Mouse (Mus musculus): Measurements from ENCODE around the gene Rbbp4.
A peak's percentile ranks its signal among the peaks of the same experiment; 100 is the strongest.
"Not testable (repeated sequence)": the region's sequence is repeated elsewhere in the genome, so short reads cannot be mapped to it uniquely, and the experiment has no call there.

The Rbbp4 gene

DNA sequence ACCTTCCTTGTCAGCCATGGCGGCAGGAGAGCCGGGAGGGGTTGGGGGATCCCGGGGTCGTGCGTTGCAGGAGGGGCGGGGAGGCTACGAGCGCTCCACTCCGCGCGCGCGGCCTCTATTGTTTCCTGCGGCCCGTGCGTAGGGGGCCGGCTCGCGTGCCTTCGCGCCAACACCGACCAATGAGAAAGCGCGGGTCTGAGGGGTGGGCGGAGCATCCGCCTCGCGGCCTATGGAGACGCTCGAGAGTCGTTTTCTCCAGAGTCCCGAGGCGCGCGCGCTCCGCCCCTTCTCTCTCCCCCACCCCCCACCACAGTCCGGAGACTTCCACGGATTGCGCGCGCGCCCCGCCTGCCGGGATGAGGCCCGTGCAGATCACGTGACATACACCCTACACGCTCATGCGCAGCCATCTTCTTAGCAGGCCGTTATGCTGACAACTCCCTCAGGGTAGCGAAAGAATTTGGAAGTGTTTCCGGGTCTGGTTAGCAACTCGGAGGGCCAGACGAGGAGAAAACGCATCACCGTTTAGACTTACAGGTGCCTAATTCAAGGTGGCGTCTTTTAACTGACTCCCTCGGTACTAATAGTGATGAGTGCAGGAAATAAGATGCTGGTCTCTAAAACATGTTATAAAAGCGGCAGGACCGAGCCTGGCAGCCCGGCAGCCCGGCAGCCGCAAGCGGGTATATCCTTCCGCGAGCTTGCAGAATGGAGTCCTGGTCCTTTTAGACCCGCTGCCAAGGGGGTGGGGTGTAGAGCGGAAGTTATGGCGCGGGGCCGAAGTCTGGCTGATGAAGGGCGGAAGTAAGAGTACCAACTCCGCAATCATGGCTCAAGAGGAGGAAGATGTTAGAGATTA is at the start of gene Rbbp4, which contains the start of gene Zbtb8os:
Rbbp4 (minus strand) TSS at position 155 of the 859 bp plus-strand sequence.
Zbtb8os (plus strand) TSS at position 480 of the 859 bp plus-strand sequence.
- peak; percentile 97 for DNase-seq (ENCODE audit: low spot score)

DNA sequence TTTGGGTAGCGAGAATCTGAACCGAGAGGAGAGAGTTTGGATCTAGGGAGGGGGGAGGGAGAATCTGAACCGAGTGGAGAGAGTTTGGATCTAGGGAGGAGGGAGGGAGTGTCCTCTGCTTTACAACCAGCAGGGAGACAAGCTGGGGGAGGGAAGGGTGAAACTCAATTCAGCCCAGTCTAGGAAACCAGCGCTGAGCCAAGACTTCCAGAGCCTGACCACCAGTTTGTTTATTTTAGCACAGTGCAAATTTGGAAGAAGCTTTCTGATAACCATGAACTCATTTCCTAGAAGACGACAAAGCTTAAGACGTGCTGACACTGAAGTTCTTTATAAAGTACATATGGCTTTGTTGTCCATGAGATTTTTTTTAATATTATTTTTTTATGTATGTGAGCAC is 49.3 kb upstream of the Rbbp4 start:
- no peak for DNase-seq (ENCODE audit: low spot score)

DNA sequence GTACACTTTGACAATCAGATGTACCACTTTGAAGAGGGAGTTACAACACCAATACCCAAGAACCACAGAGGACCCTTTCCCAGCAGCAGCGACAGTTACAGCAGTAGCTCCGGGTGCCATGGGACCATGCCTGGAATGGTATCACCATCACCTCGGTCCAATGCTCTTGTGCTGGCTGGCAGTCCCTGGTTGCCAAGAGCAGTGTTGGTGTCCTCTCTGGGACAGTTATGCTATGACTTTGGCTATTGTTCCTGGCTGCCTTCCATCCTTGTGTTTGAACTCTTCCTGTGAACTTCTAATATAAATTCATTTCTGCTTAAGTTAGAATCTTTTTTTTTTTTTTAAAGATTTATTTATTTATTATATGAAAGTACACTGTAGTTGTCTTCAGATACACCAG is 48.4 kb upstream of the Rbbp4 start:
- DNase-seq (ENCODE audit: low spot score) = no peak

DNA sequence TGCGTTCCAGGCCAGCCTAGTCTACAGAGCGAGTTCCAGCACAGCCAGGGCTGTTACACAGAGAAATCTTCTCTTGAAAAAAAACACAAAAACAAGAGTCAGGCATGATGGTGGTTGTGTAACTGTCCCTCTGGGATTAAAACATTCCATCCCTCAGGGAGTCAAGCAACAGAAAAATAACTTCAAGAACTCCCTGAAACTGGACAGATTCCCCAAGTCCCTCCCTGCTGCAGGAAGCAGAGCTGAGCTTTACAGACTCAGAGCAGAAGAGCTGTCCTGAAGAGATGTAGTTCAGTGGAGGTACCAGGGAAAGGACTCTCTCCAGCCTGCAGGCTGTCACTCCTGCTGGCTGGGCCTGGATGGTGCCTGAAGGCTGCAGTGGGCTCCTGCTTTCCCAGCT is 47.3 kb upstream of the Rbbp4 start:
- no peak for DNase-seq (ENCODE audit: low spot score)

DNA sequence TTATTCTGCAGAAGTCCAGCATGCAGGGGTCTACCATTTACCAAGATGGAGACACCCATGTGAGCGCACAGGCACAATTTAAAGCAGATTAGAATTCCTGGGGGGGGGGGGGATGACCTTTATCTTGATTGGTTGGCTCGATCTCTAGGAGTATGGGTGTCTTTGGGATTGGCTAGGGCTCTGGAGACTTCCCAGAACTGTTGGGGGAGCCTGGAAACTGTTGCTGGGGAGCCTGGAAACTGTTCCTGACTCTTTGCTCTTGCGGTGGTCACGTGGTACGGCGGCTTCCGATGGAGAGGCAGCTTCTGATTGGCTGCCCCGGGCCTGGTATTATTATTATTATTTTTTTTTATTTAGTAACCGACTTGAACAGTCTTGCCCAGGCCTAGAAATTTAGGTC is 46.9 kb upstream of the Rbbp4 start:
- DNase-seq (ENCODE audit: low spot score) = no peak

DNA sequence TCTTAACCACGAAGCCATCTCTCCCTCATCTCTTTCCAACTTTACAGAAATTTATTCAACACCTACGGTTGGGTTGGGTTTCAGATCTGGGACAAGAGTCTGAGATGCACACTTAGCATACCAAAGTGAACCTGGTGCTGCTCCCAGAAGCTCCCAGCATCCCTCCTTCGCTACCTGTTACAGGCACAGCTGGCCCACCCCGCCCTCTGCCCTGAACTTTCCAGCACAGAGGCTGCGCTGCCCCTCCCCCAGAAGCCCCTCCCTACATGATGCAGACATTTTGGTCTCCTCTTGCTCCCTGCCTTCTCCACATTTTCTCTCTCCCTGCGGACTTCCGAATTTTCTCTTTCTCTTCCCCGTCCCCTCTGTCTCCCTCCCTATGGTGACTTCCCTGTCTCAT is 46.0 kb upstream of the Rbbp4 start:
- no peak for DNase-seq (ENCODE audit: low spot score)

DNA sequence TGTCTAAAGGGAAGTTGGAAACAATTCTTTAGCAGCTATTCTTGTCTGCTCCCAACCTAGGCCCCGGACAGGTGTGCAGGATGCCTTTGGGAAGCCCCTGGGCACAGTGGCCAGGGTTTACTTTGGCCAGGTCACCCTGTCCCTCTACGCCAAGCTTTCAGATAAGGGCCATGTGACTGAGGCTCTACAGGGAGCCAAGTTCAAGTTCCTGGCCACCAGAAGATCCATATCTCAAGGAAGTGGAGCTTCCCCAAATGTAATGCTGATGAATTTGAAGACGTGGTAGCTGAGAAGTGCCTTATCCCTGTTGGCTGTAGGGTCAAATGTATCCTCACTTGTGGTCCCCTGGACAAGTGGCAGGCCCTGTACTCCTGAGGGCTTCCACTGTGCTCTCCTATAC is 44.6 kb upstream of the Rbbp4 start:
- DNase-seq (ENCODE audit: low spot score) = no peak

DNA sequence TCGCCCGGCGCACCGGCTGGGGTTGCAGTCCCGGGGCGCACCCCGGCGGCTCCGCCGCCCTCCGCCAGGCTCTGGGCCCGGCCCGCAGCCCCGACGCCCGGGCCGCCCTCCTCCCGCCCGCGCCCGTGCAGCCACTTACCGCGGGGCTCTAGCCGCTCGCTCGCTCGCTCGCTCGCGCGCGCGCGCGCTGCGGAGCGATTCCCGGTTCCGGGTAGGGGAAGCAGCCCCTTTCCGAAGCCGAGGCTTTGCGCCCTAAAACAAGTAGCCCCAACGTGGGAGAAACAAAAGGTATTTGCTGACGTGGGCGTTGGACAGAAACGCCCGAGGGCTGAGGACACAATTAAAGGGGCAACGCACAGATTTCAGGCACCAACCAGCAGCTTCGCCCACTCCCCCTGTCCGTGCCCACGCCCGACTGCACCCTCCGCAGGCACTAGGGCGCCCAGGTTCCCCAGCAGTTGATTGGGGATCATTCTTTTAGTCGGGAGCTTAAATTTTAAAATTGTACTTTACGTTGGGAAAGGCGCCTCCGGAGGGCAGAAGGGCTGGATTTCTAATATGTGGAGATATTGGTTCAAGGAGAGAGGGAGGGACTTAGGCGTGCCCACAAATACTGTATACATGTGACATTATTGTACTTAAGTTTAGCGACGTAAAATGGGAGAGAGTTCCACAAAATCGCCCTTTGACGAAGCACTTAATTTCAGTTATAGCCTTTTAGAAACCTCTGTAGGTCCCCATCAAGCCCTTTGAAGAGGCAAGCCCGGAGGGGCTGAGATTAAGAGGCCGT is 42.6 kb upstream of the Rbbp4 start, which contains the start of gene Zbtb8a:
Zbtb8a (minus strand) TSS at position 516 of the 790 bp plus-strand sequence.
- peak; percentile 18 for DNase-seq (ENCODE audit: low spot score)

DNA sequence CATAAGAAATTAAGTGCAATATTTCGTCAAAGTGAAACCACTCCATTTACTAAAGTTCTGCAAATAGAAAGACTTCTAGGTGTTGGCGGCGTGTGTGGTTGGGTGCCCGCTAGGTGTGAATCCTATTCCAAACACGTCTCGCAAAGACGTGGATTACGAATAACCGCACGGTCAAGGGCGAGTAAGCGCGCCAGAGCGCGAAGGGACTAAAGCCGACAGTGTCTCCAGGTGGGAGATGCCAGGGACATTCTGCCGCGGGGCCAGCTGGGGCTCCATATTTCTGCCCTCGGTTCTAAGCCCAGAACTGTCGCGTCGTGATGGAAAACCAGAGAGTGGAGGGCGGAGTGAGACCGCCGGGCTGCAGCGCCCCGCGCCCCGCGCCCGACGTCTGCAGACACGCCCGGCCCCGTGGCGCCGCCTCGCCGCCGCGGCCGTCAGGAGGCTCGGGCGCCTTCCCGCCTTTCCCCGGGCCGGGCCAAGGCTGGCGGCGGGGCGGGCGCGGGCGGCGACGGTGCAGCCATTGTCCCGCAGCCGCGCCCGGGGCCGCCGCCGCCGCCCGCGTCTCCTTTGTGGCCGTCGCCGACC is 41.9 kb upstream of the Rbbp4 start:
- peak; percentile 15 for DNase-seq (ENCODE audit: low spot score)

DNA sequence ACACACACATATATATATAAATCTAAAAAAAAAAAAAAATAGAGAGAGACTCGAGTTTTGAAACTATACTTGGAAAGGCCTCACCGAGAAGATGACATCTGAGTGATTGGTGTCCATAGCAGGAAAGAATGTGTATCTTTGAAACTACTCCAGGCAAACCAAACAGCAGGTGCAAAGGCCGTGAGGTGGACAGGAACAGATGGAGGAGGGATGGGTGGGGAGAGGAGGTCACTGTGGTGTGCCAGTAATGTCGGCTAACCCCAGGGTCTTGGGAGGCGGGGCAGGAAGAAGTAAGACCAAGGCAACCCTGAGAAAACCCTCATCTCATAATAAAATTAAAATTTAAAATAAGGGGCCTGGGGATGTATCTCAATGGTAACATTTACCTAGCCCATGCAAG is 40.7 kb upstream of the Rbbp4 start:
- DNase-seq (ENCODE audit: low spot score) = no peak

DNA sequence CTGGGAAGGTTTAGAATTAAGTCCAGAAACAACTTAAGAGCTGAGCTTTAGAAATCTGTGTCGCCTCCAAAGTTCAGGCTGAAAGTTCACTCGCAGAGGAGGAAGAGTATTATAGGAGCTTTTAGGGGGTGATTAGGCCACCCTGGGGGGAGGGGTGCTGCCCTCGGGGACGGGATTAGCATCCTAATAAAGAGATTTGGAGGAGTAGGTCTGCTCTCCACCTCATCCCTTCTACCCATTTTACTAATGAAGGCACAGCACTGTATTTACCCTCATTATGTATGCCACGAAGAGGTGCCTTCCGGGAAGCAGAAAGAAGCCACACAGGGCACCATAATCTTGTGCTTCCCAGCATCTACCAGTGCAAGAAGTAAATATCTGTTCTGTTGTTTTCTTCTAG is 39.8 kb upstream of the Rbbp4 start:
- no peak for DNase-seq (ENCODE audit: low spot score)

DNA sequence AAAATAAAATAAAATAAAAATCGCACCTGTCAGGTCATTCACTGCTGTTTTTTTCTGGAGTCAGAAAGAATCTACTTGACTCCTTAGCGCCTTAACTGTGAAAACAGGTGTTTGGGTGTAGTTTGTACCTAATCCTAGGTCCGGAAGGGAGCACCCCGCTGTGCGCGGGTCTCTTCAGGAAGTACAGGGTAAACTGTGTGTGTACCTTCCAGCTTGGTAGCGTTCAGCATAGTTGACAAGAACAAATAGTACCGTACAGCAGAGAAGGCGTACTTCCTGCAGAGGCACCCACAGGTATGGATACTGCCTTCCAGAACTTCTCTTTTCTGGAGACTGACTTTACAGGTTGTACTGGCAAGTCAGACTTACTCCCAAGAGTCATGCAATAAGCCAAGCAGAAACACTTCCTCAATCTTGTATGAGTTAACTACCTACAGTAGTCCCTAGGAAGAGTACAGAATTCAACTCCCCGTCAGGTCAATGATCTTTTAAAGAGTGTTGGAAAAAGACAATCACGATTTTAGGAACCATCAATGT is 39.1 kb upstream of the Rbbp4 start:
- DNase-seq (ENCODE audit: low spot score) = no peak

DNA sequence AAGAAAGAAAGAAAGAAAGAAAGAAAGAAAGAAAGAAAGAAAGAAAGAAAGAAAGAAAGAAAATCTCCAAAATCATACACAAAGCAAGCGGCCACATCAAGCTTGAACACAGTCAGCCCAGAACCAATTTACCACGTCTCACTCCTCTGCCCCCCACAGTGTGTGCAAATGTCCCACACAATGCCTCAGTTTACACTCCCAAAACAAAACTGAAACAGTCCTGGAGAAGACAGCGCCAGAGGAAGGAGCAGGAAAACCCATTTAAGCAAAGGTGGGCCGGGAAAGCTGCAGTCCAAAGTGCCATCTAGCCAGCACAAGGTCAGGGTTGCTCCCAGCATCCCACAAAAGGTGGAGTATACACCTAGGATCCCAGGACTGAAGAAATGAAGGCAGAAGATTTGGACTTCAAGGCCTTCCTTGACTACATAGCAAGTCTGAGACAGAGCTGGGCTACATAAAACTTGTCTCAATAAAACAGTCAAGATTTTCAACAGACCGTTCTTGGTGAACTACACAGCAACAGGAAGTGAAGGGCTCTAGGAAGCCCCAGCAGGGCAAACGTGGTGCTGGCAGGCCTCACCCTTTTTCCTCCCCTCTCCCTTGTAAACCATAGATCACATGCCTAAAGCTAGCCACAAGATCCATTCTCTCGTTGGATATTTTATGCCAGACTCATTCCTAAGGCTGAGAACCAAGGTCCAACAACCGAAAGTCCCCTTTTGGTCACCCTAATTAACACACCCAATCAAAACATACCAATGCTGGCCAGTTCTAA is 38.2 kb upstream of the Rbbp4 start:
- no peak for DNase-seq (ENCODE audit: low spot score)

DNA sequence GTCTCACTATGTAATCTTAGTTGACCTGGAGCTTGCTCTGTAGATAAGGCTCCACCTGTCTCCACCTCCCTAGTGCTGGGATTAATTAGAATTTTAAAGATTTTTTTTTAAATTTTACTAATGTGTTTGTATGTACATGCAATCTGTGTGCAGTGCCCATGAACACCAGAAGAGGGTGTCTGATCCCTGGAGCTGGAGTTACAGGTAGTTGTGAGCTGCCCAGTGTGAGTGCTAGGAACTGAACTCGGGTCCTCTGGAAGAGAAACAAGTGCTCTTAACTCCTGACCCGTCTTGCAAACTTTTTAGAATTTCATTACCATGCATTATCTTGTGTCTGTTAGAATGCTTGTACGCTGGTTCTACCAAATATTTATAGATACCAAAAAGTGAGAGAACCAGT is 36.2 kb upstream of the Rbbp4 start:
- DNase-seq (ENCODE audit: low spot score) = no peak

DNA sequence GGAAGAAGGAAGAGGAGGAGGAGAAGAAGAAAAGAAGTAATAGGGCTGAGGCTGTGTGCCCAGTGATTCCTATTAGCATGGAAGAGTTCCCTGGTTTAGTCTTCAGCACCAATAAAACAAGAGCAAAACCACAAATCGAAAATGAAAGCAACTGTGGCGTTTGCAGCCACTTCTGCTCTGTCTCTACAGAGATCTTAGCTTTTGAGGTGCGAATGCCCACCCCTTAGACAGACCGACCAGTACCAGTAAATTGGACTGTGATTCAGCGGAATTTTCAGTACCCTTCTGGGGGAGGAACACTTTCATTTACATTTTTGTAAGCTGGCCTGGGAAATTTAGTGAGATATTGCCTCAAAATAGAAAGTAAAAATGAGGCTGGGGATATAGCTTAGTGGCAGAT is 30.1 kb upstream of the Rbbp4 start:
- no peak for DNase-seq (ENCODE audit: low spot score)

DNA sequence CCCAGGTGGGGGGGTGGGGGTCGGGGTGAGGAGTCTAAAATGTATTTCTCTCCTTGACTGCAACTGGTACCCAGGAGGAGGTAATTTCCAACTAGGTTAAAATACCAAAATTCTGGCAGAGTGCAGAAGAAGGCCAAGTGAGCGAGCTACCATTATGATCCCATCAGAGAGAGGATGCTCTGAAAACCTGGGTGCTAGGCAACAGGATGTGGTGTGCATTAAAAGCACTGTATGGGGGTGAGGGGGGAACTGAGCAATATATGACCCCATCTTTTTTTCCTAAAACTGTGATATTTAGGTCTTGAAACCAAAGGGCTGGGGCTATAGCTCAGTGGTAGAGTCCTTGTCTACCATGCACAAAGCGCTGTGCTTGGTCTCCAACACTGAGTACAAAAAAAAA is 29.2 kb upstream of the Rbbp4 start:
- no peak for DNase-seq (ENCODE audit: low spot score)

DNA sequence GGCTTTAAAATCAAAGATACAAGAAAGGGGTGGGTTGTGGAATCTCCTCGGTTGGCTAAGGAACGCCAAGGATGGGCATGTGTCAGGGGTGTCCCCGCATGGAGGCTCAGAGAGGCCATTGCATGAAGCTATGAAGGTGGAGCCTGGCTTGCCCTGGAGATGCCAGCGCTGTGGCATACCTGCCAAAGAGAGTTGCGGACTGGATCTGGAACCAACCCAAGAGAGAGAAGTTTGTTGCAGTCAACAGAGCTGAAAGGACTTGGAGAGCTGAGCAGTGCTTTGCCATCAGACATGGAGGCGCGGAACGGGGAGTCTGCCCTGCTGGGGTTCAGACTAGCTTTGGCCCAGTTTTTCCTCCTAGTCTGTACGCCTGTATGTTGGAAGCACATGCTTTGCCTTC is 28.3 kb upstream of the Rbbp4 start:
- DNase-seq (ENCODE audit: low spot score) = no peak

DNA sequence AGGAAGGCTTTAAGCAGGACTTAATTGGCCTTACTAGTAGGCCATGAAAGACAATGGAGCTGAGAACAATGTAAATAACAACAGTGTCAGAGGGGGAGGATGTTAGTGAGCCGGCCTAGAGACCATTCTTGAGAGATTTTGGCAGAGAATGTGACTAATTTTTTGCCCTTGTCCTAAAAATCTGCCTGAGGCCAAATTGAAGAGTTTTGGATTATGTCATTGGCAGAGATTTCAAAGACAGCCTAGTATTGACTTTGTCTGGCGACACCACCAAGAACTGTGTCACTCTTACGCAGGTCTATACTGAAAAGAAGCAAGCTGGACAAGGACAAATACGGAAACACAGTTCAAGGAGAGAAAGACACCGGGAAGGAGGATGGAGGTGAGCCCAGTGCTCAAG is 27.6 kb upstream of the Rbbp4 start:
- DNase-seq (ENCODE audit: low spot score) = no peak

DNA sequence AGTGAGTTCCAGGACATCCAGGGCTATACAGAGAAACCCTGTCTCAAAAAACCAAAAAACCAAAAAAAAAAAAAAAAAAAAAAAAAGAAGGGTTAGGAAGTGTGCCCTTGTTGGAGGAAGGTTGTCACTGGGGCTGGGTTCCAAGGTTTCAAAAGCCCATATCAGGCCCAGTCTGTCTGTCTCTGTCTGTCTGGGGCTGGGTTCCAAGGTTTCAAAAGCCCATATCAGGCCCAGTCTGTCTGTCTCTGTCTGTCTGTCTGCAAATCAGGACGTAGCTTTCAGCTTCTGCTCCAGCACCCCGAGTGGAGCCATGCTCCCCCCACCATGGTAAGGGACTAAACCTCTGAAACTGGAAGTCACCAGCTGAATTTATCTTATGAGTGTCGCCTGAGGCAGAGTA is 27.1 kb upstream of the Rbbp4 start:
- not testable (repeated sequence) for DNase-seq (ENCODE audit: low spot score)

DNA sequence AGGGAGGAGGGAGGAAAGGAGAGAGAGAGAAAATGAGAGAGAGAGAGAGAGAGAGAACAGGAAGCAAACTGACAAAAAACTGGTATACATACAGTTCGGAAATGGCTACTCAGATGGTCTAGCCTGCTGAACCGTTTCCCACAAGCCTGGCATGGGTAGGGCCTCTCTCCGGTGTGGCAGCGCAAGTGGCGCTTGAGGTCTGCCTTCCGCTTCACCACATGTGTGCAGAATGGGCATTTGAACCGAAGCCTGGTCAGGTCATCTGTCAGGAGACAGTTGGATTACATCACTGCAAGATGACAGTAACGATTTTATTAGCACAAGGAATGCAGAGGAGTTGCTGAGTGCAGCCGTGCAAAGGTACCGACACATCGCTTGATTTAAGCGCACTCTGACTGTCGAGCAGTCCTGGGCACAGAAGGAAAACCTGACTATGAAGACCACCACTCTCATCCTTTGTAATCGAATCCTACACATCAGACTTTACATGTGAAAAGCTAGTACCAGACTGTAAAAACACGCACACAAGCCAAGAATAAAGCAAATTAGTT is 22.5 kb upstream of the Rbbp4 start:
- DNase-seq (ENCODE audit: low spot score) = no peak

DNA sequence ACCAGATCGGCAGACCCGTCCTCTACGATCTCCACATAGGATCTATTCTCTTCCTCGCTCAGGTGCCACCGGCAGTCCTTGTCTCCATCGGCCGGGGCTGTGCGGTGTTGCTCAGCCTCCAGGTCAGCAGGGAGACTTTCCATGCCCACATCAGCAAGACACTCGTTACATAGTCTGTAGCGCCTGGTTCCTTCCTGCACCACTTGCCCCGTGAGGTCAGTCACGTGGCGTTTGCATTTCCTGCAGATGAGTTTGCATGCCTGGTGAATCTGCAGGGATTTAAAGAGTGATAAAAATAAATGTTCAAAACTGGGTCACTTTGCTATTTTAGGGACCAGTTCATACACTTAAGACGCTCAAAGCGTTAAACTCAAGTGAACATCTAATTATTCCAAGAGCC is 19.1 kb upstream of the Rbbp4 start:
- no peak for DNase-seq (ENCODE audit: low spot score)

DNA sequence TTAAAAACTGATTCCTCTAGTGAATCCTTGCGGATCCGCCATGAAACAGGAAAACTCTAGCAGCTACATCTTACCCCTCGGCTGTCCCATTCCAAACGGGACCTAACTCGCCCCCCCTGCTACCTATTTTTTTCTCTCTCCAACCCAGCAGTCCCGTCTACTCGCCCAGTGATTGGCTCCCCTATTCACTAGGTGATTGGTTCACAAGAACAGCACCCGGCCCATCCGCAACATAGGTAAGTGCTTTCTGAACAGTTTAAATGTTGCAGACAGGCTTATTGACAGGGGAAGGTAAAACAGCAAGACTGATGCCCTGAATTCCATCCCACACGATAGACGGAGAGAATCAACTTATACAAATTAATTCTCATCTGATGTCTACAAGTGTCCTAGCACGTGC is 18.0 kb upstream of the Rbbp4 start:
- no peak for DNase-seq (ENCODE audit: low spot score)

All from layer of hippocampus, adult 11-12 months (tissue).